Mouse (Mus musculus) ovary, postnatal 36 days (tissue): ENCODE data around the gene Alx3.

Source experiments
- DNase-seq: peaks from one replicate; pipeline ENCODE4 v3.0.0; 2022; ENCODE audit warnings: low spot score, mixed read lengths

Alx3 gene

GRCm38 (mm10) chr3:107594662-107595263 lies at the start of gene Alx3:
TSS of gene Alx3 (plus strand) at chr3:107595031.
- DNase-seq: no peak

GRCm38 (mm10) chr3:107545278-107545677 lies 49.6 kb upstream of the Alx3 start:
- DNase-seq: no peak

GRCm38 (mm10) chr3:107545716-107546412 lies 49.0 kb upstream of the Alx3 start:
- DNase-seq: no peak

- DNase-seq: peak; percentile 21
Observed at GRCm38 (mm10) chr3:107546956-107547355, 47.9 kb upstream of the Alx3 start.

GRCm38 (mm10) chr3:107550409-107551049 lies 44.3 kb upstream of the Alx3 start:
- peak; percentile 54 for DNase-seq

GRCm38 (mm10) chr3:107554842-107555241 lies 40.0 kb upstream of the Alx3 start, which contains the start of gene Ubl4b:
TSS of gene Ubl4b (minus strand) at chr3:107555073.
- no peak for DNase-seq

- DNase-seq: no peak
Observed at GRCm38 (mm10) chr3:107558740-107559139, 36.1 kb upstream of the Alx3 start.

GRCm38 (mm10) chr3:107559183-107559582 lies 35.6 kb upstream of the Alx3 start:
- DNase-seq: peak; percentile 57

GRCm38 (mm10) chr3:107562104-107562503 lies 32.7 kb upstream of the Alx3 start:
- DNase-seq: no peak

- DNase-seq: no peak
Observed at GRCm38 (mm10) chr3:107562591-107562990, 32.2 kb upstream of the Alx3 start.

- no peak for DNase-seq
Observed at GRCm38 (mm10) chr3:107563880-107564279, 31.0 kb upstream of the Alx3 start.

- no peak for DNase-seq
Observed at GRCm38 (mm10) chr3:107565331-107565730, 29.5 kb upstream of the Alx3 start.

GRCm38 (mm10) chr3:107567766-107568165 lies 27.1 kb upstream of the Alx3 start:
- no peak for DNase-seq

- no peak for DNase-seq
Observed at GRCm38 (mm10) chr3:107568721-107569120, 26.1 kb upstream of the Alx3 start.

- no peak for DNase-seq
Observed at GRCm38 (mm10) chr3:107571205-107571604, 23.6 kb upstream of the Alx3 start.

- no peak for DNase-seq
Observed at GRCm38 (mm10) chr3:107576807-107577206, 18.0 kb upstream of the Alx3 start.

GRCm38 (mm10) chr3:107577810-107578390 lies 16.9 kb upstream of the Alx3 start:
- DNase-seq: no peak

- DNase-seq: no peak
Observed at GRCm38 (mm10) chr3:107579466-107579865, 15.4 kb upstream of the Alx3 start.

GRCm38 (mm10) chr3:107581103-107582010 lies 13.5 kb upstream of the Alx3 start:
- DNase-seq: no peak

GRCm38 (mm10) chr3:107582130-107582874 lies 12.5 kb upstream of the Alx3 start:
- DNase-seq: no peak
